Mouse (Mus musculus) small intestine, adult 2 months (tissue): Measurements from ENCODE around the gene Prrt2.

Experiments used
- CTCF ChIP-seq: fragments of 200-500 bp; IDR thresholded peaks from 2 replicates; pipeline ENCODE4 v1.5.1; 2012; ENCODE audit warnings: low read depth, mild to moderate bottlenecking, control low read depth, inconsistent platforms, low read length, moderate library complexity, mixed read lengths; ENCODE audit not compliant: insufficient replicate concordance, insufficient read length; ENCODE audit errors: extremely low read depth
- POLR2A ChIP-seq: fragments of 200-500 bp; IDR thresholded peaks from 2 replicates; pipeline ENCODE4 v1.6.1; 2012; ENCODE audit warnings: low read depth, mild to moderate bottlenecking, control low read depth, inconsistent platforms, low read length, moderate library complexity

- TF ChIP-seq CTCF, result no peak
- TF ChIP-seq POLR2A, result no peak
Measured at GRCm38 (mm10) chr7:127041851-127042672, 21.1 kb upstream of the Prrt2 start, which contains the start of gene Kif22.
